Mouse (Mus musculus) testis, postnatal 10 days (tissue): ENCODE data around the gene 4930467E23Rik.
"Not testable (repeated sequence)": the region's sequence is repeated elsewhere in the genome, so short reads cannot be mapped to it uniquely, and the experiment has no call there.

Source experiments
- DNase-seq: peaks from one replicate; pipeline ENCODE4 v3.0.0; 2021; ENCODE audit warnings: low spot score

Gene 4930467E23Rik

GRCm38 (mm10) chr8:19781328-19782114, 52.1 kb downstream of the 4930467E23Rik start:
- peak; percentile 59 for DNase-seq

- not testable (repeated sequence) for DNase-seq
These were observed 53.4 kb downstream of the 4930467E23Rik start for GRCm38 (mm10) chr8:19782736-19783135.

- DNase-seq = not testable (repeated sequence)
These were observed 54.5 kb downstream of the 4930467E23Rik start for GRCm38 (mm10) chr8:19783860-19784259.

GRCm38 (mm10) chr8:19784554-19785364, 55.4 kb downstream of the 4930467E23Rik start:
- peak; percentile 96 for DNase-seq

- DNase-seq = not testable (repeated sequence)
These were observed 63.3 kb downstream of the 4930467E23Rik start for GRCm38 (mm10) chr8:19792696-19793095.
